ENCODE assay signal across 10 mouse cellular contexts in the genomic region with DNA sequence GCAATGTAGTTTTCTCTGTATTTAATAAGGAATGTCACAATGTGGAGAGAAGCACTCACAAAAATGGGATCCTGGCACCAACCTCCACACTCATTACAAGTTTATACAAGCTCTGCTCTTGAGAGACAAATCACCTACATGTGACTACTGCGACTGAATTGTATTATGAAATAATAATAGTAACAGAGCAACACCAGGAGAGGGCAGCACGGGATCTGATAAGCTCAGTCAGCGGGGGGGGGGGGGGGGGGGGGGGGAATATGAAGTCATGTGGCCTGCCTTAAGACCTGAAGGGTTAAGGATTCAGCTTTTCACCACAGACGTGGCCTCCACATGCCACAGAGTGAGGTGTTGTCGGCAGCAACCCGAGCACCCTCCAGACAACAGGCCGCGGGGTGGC.
A peak's percentile ranks its signal among the peaks of the same experiment; 100 is the strongest.
DNase-seq lines count a peak whose midpoint lies in the region; ATAC-seq and TF ChIP-seq lines count a peak whose summit lies in the region.
"Had no signal": no experiment of that assay in that cellular context is flagged by ENCODE, and none has a peak within 500 bp of the region (broad histone marks: within the 10 kb centered on the region; RNA-seq: fewer than 3 reads in every experiment).

No protein-coding gene starts in this region.

- no peak for TF ChIP-seq POLR2A in liver, adult 2 months (IDR thresholded peaks at IDR 0.05; ENCODE audit: extremely low read depth, insufficient read depth, low read length)

- no peaks in the 10 kb centered on the region; the same call in 1 of the 2 replicates for H3K36me3 ChIP-seq in liver, adult 2 months (ENCODE audit: control insufficient read depth, insufficient read depth, low read length)
- H3K36me3 ChIP-seq in liver, embryonic 12.5 days: peaks cover 29% of the 10 kb centered on the region

- ATAC-seq in liver, embryonic 12.5 days: no peak
- ATAC-seq in megakaryocyte-erythroid progenitor cell, adult 5-6 weeks (replicated peaks; ENCODE audit: low FRiP score, low TSS enrichment, poor library complexity, severe bottlenecking): no peak
- no peak for ATAC-seq in frontal cortex, adult (ENCODE audit: low TSS enrichment)

- H3K27me3 ChIP-seq in liver, adult 2 months (ENCODE audit: control insufficient read depth, insufficient read depth, low read length): no peaks in the 10 kb centered on the region
- H3K27me3 ChIP-seq in liver, embryonic 12.5 days (replicated peaks): no peaks in the 10 kb centered on the region

- no peaks in the 10 kb centered on the region for H3K4me1 ChIP-seq in liver, adult 2 months (ENCODE audit: control insufficient read depth, insufficient read depth, low read length)
- H3K4me1 ChIP-seq in liver, embryonic 12.5 days: peaks cover 3% of the 10 kb centered on the region; the same call in 1 of the 2 replicates

- TF ChIP-seq CTCF in liver, adult 2 months (IDR thresholded peaks at IDR 0.05; ENCODE audit: low read depth, low read length): no peak

- no peak overlapping the region for H3K4me2 ChIP-seq in liver, embryonic 12.5 days

- H3K27ac ChIP-seq in liver, adult 2 months (replicated peaks; ENCODE audit: insufficient read depth, low read depth, low read length): no peak overlapping the region
- H3K27ac ChIP-seq in liver, embryonic 12.5 days: no peak overlapping the region

- intact Hi-C loops in gastrocnemius, postnatal 14 days (cut with DNase I; ENCODE audit: low total_unique reads): loop anchor here (5.0 kb wide), 1 partner anchor 37 kb away; no protein-coding TSS in a partner anchor

- peak; percentile 7 for DNase-seq in gastrocnemius, postnatal 14 days
- no peak for DNase-seq in gastrocnemius, adult 8-10 months (ENCODE audit: low spot score in 2 of 2)
- peak; percentile 48 for DNase-seq in liver, adult 2 months (ENCODE audit: extremely low read depth, low read depth, low spot score)
- DNase-seq in NIH3T3 (ENCODE audit: low read depth): peak; percentile 64
- DNase-seq in lung, postnatal 10 days: peak; percentile 38
- DNase-seq: kidney, adult 8-10 months; right cerebral cortex, adult 18-20 months had no signal

- H3K79me2 ChIP-seq in liver, adult 2 months (ENCODE audit: control insufficient read depth, insufficient read depth, low read length): no peaks in the 10 kb centered on the region

- WGBS in liver, adult 2 months: 69% methylated on average over 8 of the region's 8 CpGs
- 72% methylated on average over 7 of the region's 8 CpGs for WGBS in liver, embryonic 12.5 days (ENCODE audit: insufficient replicate concordance)

- no peaks in the 10 kb centered on the region for H3K9me3 ChIP-seq in liver, embryonic 12.5 days (replicated peaks)

- H3K4me3 ChIP-seq in liver, adult 2 months (ENCODE audit: insufficient read depth, low read depth, low read length): no peak overlapping the region
- no peak overlapping the region for H3K4me3 ChIP-seq in liver, embryonic 12.5 days

- no peak overlapping the region for H3K9ac ChIP-seq in liver, adult 2 months (ENCODE audit: low read depth, low read length)
- H3K9ac ChIP-seq in liver, embryonic 12.5 days: no peak overlapping the region

Comparison
In these comparisons a context has a peak if more than half of its experiments do, and no peak if none do; other contexts are left out.
1. DNase-seq: peak in gastrocnemius, postnatal 14 days (single experiment), liver, adult 2 months (single experiment), NIH3T3 (single experiment) and lung, postnatal 10 days (single experiment); none in gastrocnemius, adult 8-10 months (0 of 2).